Mouse (Mus musculus): ENCODE data around the gene Olfr638. TPM values are rescaled to one million over a fixed set of nuclear protein-coding genes. Genes with fewer than 3 reads are reported as not detected.

Olfr638 gene
- not detected for total RNA-seq (2023)

GRCm38 (mm10) chr7:103998446-103998845 is at the start of gene Olfr638:
TSS of gene Olfr638 (plus strand) at chr7:103998746.

GRCm38 (mm10) chr7:103970852-103971251 is 27.7 kb upstream of the Olfr638 start, which contains the start of gene Olfr635:
TSS of gene Olfr635 (plus strand) at chr7:103971152.

GRCm38 (mm10) chr7:104017203-104017602 is 18.7 kb downstream of the Olfr638 start, which contains the start of gene Olfr639:
TSS of gene Olfr639 (minus strand) at chr7:104017303.

GRCm38 (mm10) chr7:104025473-104025872 is 26.9 kb downstream of the Olfr638 start, which contains the start of gene Olfr640:
TSS of gene Olfr640 (minus strand) at chr7:104025573.

DNA sequence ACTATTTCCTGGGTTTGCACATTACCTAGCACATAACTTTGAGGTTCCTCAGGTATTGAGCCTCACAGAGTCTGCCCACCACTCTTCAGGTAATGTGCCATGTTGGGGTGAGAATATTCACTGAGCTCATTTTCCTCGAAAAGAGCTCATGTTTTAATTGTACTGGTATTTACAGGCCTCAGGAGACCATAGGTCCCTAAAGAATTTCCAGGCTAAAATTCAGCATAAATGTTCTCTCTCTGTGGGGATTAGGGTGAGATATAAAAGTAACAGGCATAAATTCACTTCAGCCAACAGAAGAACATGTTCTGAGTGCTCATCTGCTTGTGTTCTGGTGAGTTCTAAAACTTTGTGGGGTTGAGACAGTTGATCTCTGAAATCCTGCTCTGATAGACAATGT is 36.6 kb downstream of the Olfr638 start, which contains the start of gene Olfr641:
Gene Olfr641, plus strand, starts transcription at position 301 of the 400 bp plus-strand sequence.

GRCm38 (mm10) chr7:104052566-104052965 is 54.0 kb downstream of the Olfr638 start, which contains the start of gene Olfr642:
TSS of gene Olfr642 (minus strand) at chr7:104052666.

Other genes with a start within 250 kb of the Olfr638 start
- not detected for gene Olfr630, start 241.4 kb upstream of the Olfr638 start, total RNA-seq (2023)
- not detected for gene Olfr69, start 227.2 kb upstream of the Olfr638 start, total RNA-seq (2023)
- gene Olfr68, start 219.0 kb upstream of the Olfr638 start, total RNA-seq (2023) = not detected
- not detected for gene Olfr67, start 206.9 kb upstream of the Olfr638 start, total RNA-seq (2023)
- 1 to 10 TPM; 2.3 to 5.7 TPM for gene Hbb-bt, start 184.8 kb upstream of the Olfr638 start, total RNA-seq (2023)
- 10 to 100 TPM; 12.5 to 53.2 TPM for gene Hbb-bs, start 170.7 kb upstream of the Olfr638 start, total RNA-seq (2023)
- not detected for gene Hbb-bh2, start 158.2 kb upstream of the Olfr638 start, total RNA-seq (2023)
- not detected for gene Hbb-bh1, start 155.6 kb upstream of the Olfr638 start, total RNA-seq (2023)
- not detected for gene Hbb-y, start 145.5 kb upstream of the Olfr638 start, total RNA-seq (2023)
- gene Olfr66, start 112.5 kb upstream of the Olfr638 start, total RNA-seq (2023) = not detected
- gene Olfr64, start 104.3 kb upstream of the Olfr638 start, total RNA-seq (2023) = not detected
- gene Olfr65, start 95.3 kb upstream of the Olfr638 start, total RNA-seq (2023) = not detected
- not detected for gene Olfr631, start 69.9 kb upstream of the Olfr638 start, total RNA-seq (2023)
- gene Olfr632, start 64.4 kb upstream of the Olfr638 start, total RNA-seq (2023) = not detected
- not detected for gene Olfr633, start 54.3 kb upstream of the Olfr638 start, total RNA-seq (2023)
- gene Olfr635, start 27.6 kb upstream of the Olfr638 start, total RNA-seq (2023) = not detected
- gene Olfr639, start 18.6 kb downstream of the Olfr638 start, total RNA-seq (2023) = under 1 TPM; 0.09 to 0.12 TPM
- not detected for gene Olfr640, start 26.8 kb downstream of the Olfr638 start, total RNA-seq (2023)
- not detected for gene Olfr641, start 36.7 kb downstream of the Olfr638 start, total RNA-seq (2023)
- not detected for gene Olfr642, start 53.9 kb downstream of the Olfr638 start, total RNA-seq (2023)
- not detected for gene 4930516K23Rik, start 62.7 kb downstream of the Olfr638 start, total RNA-seq (2023)
- not detected for gene Olfr644, start 73.1 kb downstream of the Olfr638 start, total RNA-seq (2023)
- not detected for gene Olfr645, start 86.7 kb downstream of the Olfr638 start, total RNA-seq (2023)
- not detected for gene Olfr646, start 106.1 kb downstream of the Olfr638 start, total RNA-seq (2023)
- not detected for gene Ubqln5, start 131.1 kb downstream of the Olfr638 start, total RNA-seq (2023)
- not detected for gene Olfr643, start 138.7 kb downstream of the Olfr638 start, total RNA-seq (2023)
- not detected for gene Ubqln3, start 144.5 kb downstream of the Olfr638 start, total RNA-seq (2023)
- not detected for gene Ubqlnl, start 151.8 kb downstream of the Olfr638 start, total RNA-seq (2023)
- gene Olfm5, start 166.1 kb downstream of the Olfr638 start, total RNA-seq (2023) = not detected
- not detected for gene Olfr648, start 184.6 kb downstream of the Olfr638 start, total RNA-seq (2023)
- not detected for gene Olfr649, start 197.2 kb downstream of the Olfr638 start, total RNA-seq (2023)
- gene Trim6, start 220.0 kb downstream of the Olfr638 start, total RNA-seq (2023) = not detected
- 10 to 100 TPM; 26.0 to 33.9 TPM for gene Trim34a, start 245.7 kb downstream of the Olfr638 start, total RNA-seq (2023)